Mouse (Mus musculus): Measurements from ENCODE around the gene Pfpl. TPM values are rescaled to one million over a fixed set of nuclear protein-coding genes. Genes with fewer than 3 reads are reported as not detected.
A peak's percentile ranks its signal among the peaks of the same experiment; 100 is the strongest.

Pfpl gene
- polyA plus RNA-seq, 1 experiment, result 0.03 TPM

GRCm38 (mm10) chr19:12472381-12472976 lies 44.8 kb downstream of the Pfpl start:
- WGBS, result 78% methylated on average over 5 of the region's 5 CpGs
- Histone ChIP-seq H3K4me1 (replicated peaks; ENCODE audit: control insufficient read depth, insufficient read depth, low read length) (peaks cover 25% of the 10 kb centered on the region), H3K27ac (ENCODE audit: control insufficient read depth, insufficient read depth, low read length) (no peak overlapping the region), H3K36me3 (ENCODE audit: control insufficient read depth, insufficient read depth, low read length) (no peaks in the 10 kb centered on the region), H3K27me3 (ENCODE audit: control insufficient read depth, insufficient read depth, low read length) (no peaks in the 10 kb centered on the region), H3K4me3 (ENCODE audit: control insufficient read depth, insufficient read depth, low read length) (no peak overlapping the region)
- no peak for TF ChIP-seq POLR2A (IDR thresholded peaks at IDR 0.05; ENCODE audit: control insufficient read depth, extremely low read depth, insufficient read depth, low read length, poor library complexity)
- no peak for TF ChIP-seq CTCF (IDR thresholded peaks at IDR 0.05; ENCODE audit: borderline replicate concordance, control insufficient read depth, extremely low read depth, insufficient read depth, low read length, poor library complexity)
- no peak for DNase-seq

DNA sequence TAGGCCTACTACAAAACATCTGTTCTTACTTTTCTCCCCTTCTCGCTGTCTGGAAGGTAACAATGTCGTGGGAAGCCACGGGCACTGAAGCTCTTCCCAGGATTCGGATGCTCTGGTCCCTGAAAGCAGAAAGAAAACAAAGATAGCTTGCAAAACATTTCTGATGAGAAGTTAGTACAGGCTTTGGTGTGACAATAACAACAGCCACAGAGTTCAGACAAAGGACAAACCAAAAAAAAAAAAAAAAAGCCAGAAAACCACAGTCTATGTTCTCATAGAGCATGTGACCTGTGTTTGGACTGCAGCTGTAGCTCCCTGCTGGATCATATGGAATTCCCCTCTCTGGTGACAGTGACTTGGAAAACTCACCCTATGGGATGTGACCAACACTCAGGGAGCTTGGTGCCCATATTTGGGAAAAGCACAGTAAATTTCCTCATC lies 45.5 kb downstream of the Pfpl start:
- 35% methylated on average over 4 of the region's 4 CpGs for whole genome bisulfite sequencing
- DNase-seq, result no peak
- no peaks in the 10 kb centered on the region for H3K36me3 ChIP-seq (ENCODE audit: control insufficient read depth, insufficient read depth, low read length)
- no peaks in the 10 kb centered on the region for H3K27me3 ChIP-seq (ENCODE audit: control insufficient read depth, insufficient read depth, low read length)
- peaks cover 29% of the 10 kb centered on the region for H3K4me1 ChIP-seq (replicated peaks; ENCODE audit: control insufficient read depth, insufficient read depth, low read length)
- TF ChIP-seq CTCF (IDR thresholded peaks at IDR 0.05; ENCODE audit: borderline replicate concordance, control insufficient read depth, extremely low read depth, insufficient read depth, low read length, poor library complexity) (no peak), POLR2A (IDR thresholded peaks at IDR 0.05; ENCODE audit: control insufficient read depth, extremely low read depth, insufficient read depth, low read length, poor library complexity) (no peak)
- no peak overlapping the region for H3K4me3 ChIP-seq (ENCODE audit: control insufficient read depth, insufficient read depth, low read length)
- no peak overlapping the region for H3K27ac ChIP-seq (ENCODE audit: control insufficient read depth, insufficient read depth, low read length)

DNA sequence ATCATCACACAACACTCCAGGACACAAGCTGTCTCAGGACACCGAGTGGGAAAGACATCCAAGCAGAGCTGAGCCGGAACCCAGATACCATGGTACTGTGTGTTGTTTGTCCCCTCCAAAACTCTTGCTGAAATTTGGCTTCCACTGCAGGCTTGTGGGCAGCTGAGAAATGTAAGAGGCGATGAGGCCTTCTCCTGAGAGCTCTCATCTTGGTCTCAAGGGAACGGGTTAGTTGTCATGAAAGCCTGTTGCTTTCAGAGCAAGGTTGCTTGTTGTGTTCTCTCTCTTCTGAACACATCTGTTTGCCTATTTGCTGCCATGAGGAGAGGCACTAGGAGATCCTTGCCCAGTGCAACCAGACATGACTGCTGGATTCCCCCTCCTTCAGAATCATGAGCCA lies 46.2 kb downstream of the Pfpl start:
- peaks cover 33% of the 10 kb centered on the region for H3K4me1 ChIP-seq (replicated peaks; ENCODE audit: control insufficient read depth, insufficient read depth, low read length)
- no peak overlapping the region for H3K4me3 ChIP-seq (ENCODE audit: control insufficient read depth, insufficient read depth, low read length)
- no peaks in the 10 kb centered on the region for H3K36me3 ChIP-seq (ENCODE audit: control insufficient read depth, insufficient read depth, low read length)
- no peak for DNase-seq
- no peak for TF ChIP-seq POLR2A (IDR thresholded peaks at IDR 0.05; ENCODE audit: control insufficient read depth, extremely low read depth, insufficient read depth, low read length, poor library complexity)
- TF ChIP-seq CTCF (IDR thresholded peaks at IDR 0.05; ENCODE audit: borderline replicate concordance, control insufficient read depth, extremely low read depth, insufficient read depth, low read length, poor library complexity), result no peak
- no peaks in the 10 kb centered on the region for H3K27me3 ChIP-seq (ENCODE audit: control insufficient read depth, insufficient read depth, low read length)
- 93% methylated on average over 4 of the region's 4 CpGs for WGBS
- no peak overlapping the region for H3K27ac ChIP-seq (ENCODE audit: control insufficient read depth, insufficient read depth, low read length)

DNA sequence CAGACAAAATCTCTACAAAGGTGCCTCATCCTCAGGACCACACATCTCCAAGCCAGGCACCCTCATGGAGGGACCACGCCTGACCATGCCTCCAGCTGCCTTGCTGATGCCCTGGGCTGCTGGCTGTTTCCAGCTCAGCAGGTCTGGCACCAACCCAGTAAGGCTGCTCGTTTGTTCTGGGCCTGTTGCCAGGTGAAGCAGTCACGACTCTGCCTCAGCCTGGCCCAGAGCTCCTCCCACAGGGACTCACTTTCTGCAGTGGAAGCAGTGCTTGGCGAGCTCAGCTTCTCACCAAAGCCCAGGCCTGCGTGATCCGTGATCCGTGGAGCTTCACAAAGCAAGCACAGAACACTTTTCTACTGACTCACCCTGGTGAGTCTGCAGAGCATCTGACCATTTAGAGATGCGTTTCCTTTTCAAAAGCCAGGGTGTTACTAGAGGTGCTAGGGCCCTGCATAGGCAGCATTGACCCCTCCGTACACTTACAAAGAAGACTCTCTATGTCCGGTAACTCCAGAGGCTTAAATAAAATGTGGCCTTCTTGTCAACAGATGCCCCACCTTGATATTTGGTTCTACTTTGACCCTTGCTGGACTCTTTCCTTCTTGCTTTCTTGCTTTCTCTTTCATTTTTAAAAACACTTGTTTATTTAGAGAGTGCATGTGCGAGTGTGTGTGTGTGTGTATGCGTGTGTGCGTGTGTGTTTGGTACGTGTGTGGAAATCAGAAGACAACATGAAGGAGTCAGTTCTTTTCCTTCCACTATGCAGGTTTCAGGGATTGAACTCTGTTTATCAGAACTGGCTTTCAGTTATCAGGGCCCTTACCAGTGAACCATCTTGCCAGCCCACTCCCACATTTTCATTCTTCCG lies 47.9 kb downstream of the Pfpl start:
- no peak overlapping the region for H3K4me3 ChIP-seq (ENCODE audit: control insufficient read depth, insufficient read depth, low read length)
- WGBS, result 36% methylated on average over 15 of the region's 15 CpGs
- TF ChIP-seq POLR2A (IDR thresholded peaks at IDR 0.05; ENCODE audit: control insufficient read depth, extremely low read depth, insufficient read depth, low read length, poor library complexity), result no peak
- TF ChIP-seq CTCF (IDR thresholded peaks at IDR 0.05; ENCODE audit: borderline replicate concordance, control insufficient read depth, extremely low read depth, insufficient read depth, low read length, poor library complexity), result no peak
- no peak overlapping the region for H3K27ac ChIP-seq (ENCODE audit: control insufficient read depth, insufficient read depth, low read length)
- H3K36me3 ChIP-seq (ENCODE audit: control insufficient read depth, insufficient read depth, low read length), result no peaks in the 10 kb centered on the region
- H3K27me3 ChIP-seq (ENCODE audit: control insufficient read depth, insufficient read depth, low read length), result no peaks in the 10 kb centered on the region
- H3K4me1 ChIP-seq (replicated peaks; ENCODE audit: control insufficient read depth, insufficient read depth, low read length), result peaks cover 35% of the 10 kb centered on the region
- DNase-seq, result no peak

- no peaks in the 10 kb centered on the region for H3K36me3 ChIP-seq (ENCODE audit: control insufficient read depth, insufficient read depth, low read length)
- TF ChIP-seq CTCF (IDR thresholded peaks at IDR 0.05; ENCODE audit: borderline replicate concordance, control insufficient read depth, extremely low read depth, insufficient read depth, low read length, poor library complexity) (no peak), POLR2A (IDR thresholded peaks at IDR 0.05; ENCODE audit: control insufficient read depth, extremely low read depth, insufficient read depth, low read length, poor library complexity) (no peak)
- H3K27ac ChIP-seq (ENCODE audit: control insufficient read depth, insufficient read depth, low read length), result no peak overlapping the region; the same call in 1 of the 2 replicates
- H3K4me3 ChIP-seq (ENCODE audit: control insufficient read depth, insufficient read depth, low read length), result no peak overlapping the region
- no peaks in the 10 kb centered on the region for H3K27me3 ChIP-seq (ENCODE audit: control insufficient read depth, insufficient read depth, low read length)
- peaks cover 35% of the 10 kb centered on the region for H3K4me1 ChIP-seq (replicated peaks; ENCODE audit: control insufficient read depth, insufficient read depth, low read length)
- WGBS, result 10% methylated on average over 5 of the region's 5 CpGs
- peak; percentile 46 for DNase-seq
These were observed 49.1 kb downstream of the Pfpl start for GRCm38 (mm10) chr19:12476721-12477270.

DNA sequence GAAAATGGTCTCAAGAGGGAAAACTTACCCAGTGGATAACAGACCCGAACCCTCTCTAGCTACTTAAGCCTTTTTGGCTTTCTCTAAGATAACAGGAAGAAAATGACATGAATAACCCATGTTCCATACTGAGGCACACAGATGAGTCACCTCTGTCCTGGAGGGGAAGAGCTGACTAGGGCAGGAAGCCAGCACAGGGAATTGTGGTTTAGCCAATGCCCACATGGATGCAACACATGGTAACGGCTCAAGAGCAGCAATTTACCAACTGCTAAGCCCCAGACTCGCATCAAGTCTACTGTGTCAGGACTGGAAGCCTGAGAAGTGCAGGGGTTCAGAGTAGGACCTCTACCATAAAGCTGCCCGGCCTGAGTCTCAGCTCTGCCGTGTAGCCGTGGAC lies 50.7 kb downstream of the Pfpl start:
- no peak for TF ChIP-seq CTCF (IDR thresholded peaks at IDR 0.05; ENCODE audit: borderline replicate concordance, control insufficient read depth, extremely low read depth, insufficient read depth, low read length, poor library complexity)
- TF ChIP-seq POLR2A (IDR thresholded peaks at IDR 0.05; ENCODE audit: control insufficient read depth, extremely low read depth, insufficient read depth, low read length, poor library complexity), result no peak
- WGBS, result 42% methylated on average over 6 of the region's 6 CpGs
- Histone ChIP-seq H3K4me1 (replicated peaks; ENCODE audit: control insufficient read depth, insufficient read depth, low read length) (peaks cover 29% of the 10 kb centered on the region), H3K36me3 (ENCODE audit: control insufficient read depth, insufficient read depth, low read length) (no peaks in the 10 kb centered on the region), H3K4me3 (ENCODE audit: control insufficient read depth, insufficient read depth, low read length) (no peak overlapping the region), H3K27ac (ENCODE audit: control insufficient read depth, insufficient read depth, low read length) (no peak overlapping the region), H3K27me3 (ENCODE audit: control insufficient read depth, insufficient read depth, low read length) (no peaks in the 10 kb centered on the region)
- no peak for DNase-seq

Other genes starting within 250 kb of the Pfpl start
- gene Olfr1431, start 227.3 kb upstream of the Pfpl start, polyA plus RNA-seq (2012; rRNA removed), result not detected in 2 replicates
- not detected in 2 replicates for gene Olfr1432, start 195.3 kb upstream of the Pfpl start, polyA plus RNA-seq (2012; rRNA removed)
- not detected in 2 replicates for gene Olfr262, start 186.2 kb upstream of the Pfpl start, polyA plus RNA-seq (2012; rRNA removed)
- not detected in 2 replicates for gene Olfr235, start 166.9 kb upstream of the Pfpl start, polyA plus RNA-seq (2012; rRNA removed)
- not detected in 2 replicates for gene Olfr1434, start 148.1 kb upstream of the Pfpl start, polyA plus RNA-seq (2012; rRNA removed)
- not detected in 2 replicates for gene Olfr1436, start 128.8 kb upstream of the Pfpl start, polyA plus RNA-seq (2012; rRNA removed)
- gene Olfr1437, start 102.8 kb upstream of the Pfpl start, polyA plus RNA-seq (2012; rRNA removed), result not detected in 2 replicates
- gene Olfr1438-ps1, start 92.0 kb upstream of the Pfpl start, polyA plus RNA-seq (2012; rRNA removed), result not detected in 2 replicates
- not detected in 2 replicates for gene Olfr1440, start 40.6 kb upstream of the Pfpl start, polyA plus RNA-seq (2012; rRNA removed)
- gene Olfr1441, start 10.5 kb upstream of the Pfpl start, polyA plus RNA-seq (2012; rRNA removed), result not detected in 2 replicates
- 24.0 and 34.0 TPM in 2 replicates for gene Mpeg1, start 32.9 kb downstream of the Pfpl start, polyA plus RNA-seq (2012; rRNA removed)
- 5.6 and 6.3 TPM in 2 replicates for gene Dtx4, start 73.5 kb downstream of the Pfpl start, polyA plus RNA-seq (2012; rRNA removed)
- 4.4 and 4.9 TPM in 2 replicates for gene Fam111a, start 117.8 kb downstream of the Pfpl start, polyA plus RNA-seq (2012; rRNA removed)
- gene Gm4952, start 172.1 kb downstream of the Pfpl start, polyA plus RNA-seq (2012; rRNA removed), result 0.13 and 0.22 TPM in 2 replicates
- 0.11 TPM in 1 of 2 replicates, not detected in the other for gene Glyat, start 205.4 kb downstream of the Pfpl start, polyA plus RNA-seq (2012; rRNA removed)
- gene Olfr1442, start 242.5 kb downstream of the Pfpl start, polyA plus RNA-seq (2012; rRNA removed), result not detected in 2 replicates

Measured in thymus, adult 2 months (tissue).